Mouse (Mus musculus): Measurements from ENCODE around the gene Rnf40.

The Rnf40 gene

GRCm38 (mm10) chr7:127588011-127588871, at the start of gene Rnf40, which contains the start of gene Ccdc189:
Gene Rnf40, plus strand, starts transcription at chr7:127588767.
Gene Ccdc189, minus strand, starts transcription at chr7:127588595.
- DNase-seq (ENCODE audit: low spot score), result peak; percentile 99

GRCm38 (mm10) chr7:127541671-127542070, 46.9 kb upstream of the Rnf40 start:
- no peak for DNase-seq (ENCODE audit: low spot score)

- DNase-seq (ENCODE audit: low spot score), result no peak
Observed at GRCm38 (mm10) chr7:127549116-127549835, 39.3 kb upstream of the Rnf40 start.

- no peak for DNase-seq (ENCODE audit: low spot score)
Observed at GRCm38 (mm10) chr7:127551558-127551957, 37.0 kb upstream of the Rnf40 start.

- DNase-seq (ENCODE audit: low spot score), result no peak
Observed at GRCm38 (mm10) chr7:127560580-127560979, 28.0 kb upstream of the Rnf40 start.

- DNase-seq (ENCODE audit: low spot score), result no peak
Observed at GRCm38 (mm10) chr7:127561340-127561858, 27.2 kb upstream of the Rnf40 start, which contains the start of gene Tmem265. Gene Tmem265, plus strand, starts transcription at chr7:127561390.

GRCm38 (mm10) chr7:127564381-127565150, 24.0 kb upstream of the Rnf40 start:
- no peak for DNase-seq (ENCODE audit: low spot score)

- peak; percentile 97 for DNase-seq (ENCODE audit: low spot score)
Observed at GRCm38 (mm10) chr7:127572895-127573471, 15.6 kb upstream of the Rnf40 start, which contains the start of gene Phkg2. Gene Phkg2, plus strand, starts transcription at chr7:127573340.

- peak; percentile 27 for DNase-seq (ENCODE audit: low spot score)
Observed at GRCm38 (mm10) chr7:127573503-127574008, 15.0 kb upstream of the Rnf40 start.

- DNase-seq (ENCODE audit: low spot score), result no peak
Observed at GRCm38 (mm10) chr7:127574115-127574514, 14.5 kb upstream of the Rnf40 start.

GRCm38 (mm10) chr7:127583260-127583659, 5.3 kb upstream of the Rnf40 start:
- no peak for DNase-seq (ENCODE audit: low spot score)

- no peak for DNase-seq (ENCODE audit: low spot score)
Observed at GRCm38 (mm10) chr7:127585031-127585430, 3.5 kb upstream of the Rnf40 start.

GRCm38 (mm10) chr7:127586149-127586548, 2.4 kb upstream of the Rnf40 start:
- no peak for DNase-seq (ENCODE audit: low spot score)

GRCm38 (mm10) chr7:127587196-127587595, 1.4 kb upstream of the Rnf40 start:
- no peak for DNase-seq (ENCODE audit: low spot score)

GRCm38 (mm10) chr7:127588901-127589300, 334 bp downstream of the Rnf40 start:
- DNase-seq (ENCODE audit: low spot score), result no peak

- DNase-seq (ENCODE audit: low spot score), result no peak
Observed at GRCm38 (mm10) chr7:127589637-127590036, 1.1 kb downstream of the Rnf40 start.

- no peak for DNase-seq (ENCODE audit: low spot score)
Observed at GRCm38 (mm10) chr7:127591108-127591507, 2.5 kb downstream of the Rnf40 start.

- DNase-seq (ENCODE audit: low spot score), result no peak
Observed at GRCm38 (mm10) chr7:127592575-127592974, 4.0 kb downstream of the Rnf40 start.

- DNase-seq (ENCODE audit: low spot score), result no peak
Observed at GRCm38 (mm10) chr7:127596747-127597146, 8.2 kb downstream of the Rnf40 start.

- no peak for DNase-seq (ENCODE audit: low spot score)
Observed at GRCm38 (mm10) chr7:127600612-127601011, 12.0 kb downstream of the Rnf40 start.

- no peak for DNase-seq (ENCODE audit: low spot score)
Observed at GRCm38 (mm10) chr7:127601735-127602134, 13.2 kb downstream of the Rnf40 start.

Measured in embryo, embryonic 10 days (tissue).